Mouse (Mus musculus) CH12.LX (cell line): ENCODE results near the gene Nox4. TPM values are rescaled to one million over a fixed set of nuclear protein-coding genes. Genes with fewer than 3 reads are reported as not detected.

Experiments used
- DNase-seq: peaks from one replicate; pipeline ENCODE4 v3.0.0-alpha.2; 2013; ENCODE audit errors: extremely low read depth
- H3K27ac ChIP-seq: 2 replicates; pipeline ENCODE4 v1.5.1; 2012; ENCODE audit warnings: low read depth, mild to moderate bottlenecking, control low read depth, moderate library complexity; ENCODE audit not compliant: insufficient read depth
- H3K27me3 ChIP-seq: replicated peaks from 2 replicates; pipeline ENCODE3; 2012; ENCODE audit warnings: inconsistent platforms
- H3K36me3 ChIP-seq, 2 experiments: replicated peaks in 1 of 2; 2 replicates each; pipeline versions ENCODE3 to v1.6.1; 2012; ENCODE audit warnings: inconsistent platforms in 1 of 2, low read length in 1 of 2, mild to moderate bottlenecking in 1 of 2, mixed read lengths in 1 of 2, moderate library complexity in 1 of 2; ENCODE audit not compliant: control insufficient read depth in 1 of 2, insufficient read depth in 1 of 2
- H3K4me1 ChIP-seq, 2 experiments: 2 replicates each; pipeline ENCODE4 v1.6.1; 2012; ENCODE audit warnings: inconsistent platforms in 1 of 2, moderate library complexity in 1 of 2; ENCODE audit not compliant: insufficient read depth in 2 of 2, control insufficient read depth in 1 of 2
- H3K4me2 ChIP-seq: 2 replicates; pipeline ENCODE4 v1.6.1; 2012; ENCODE audit warnings: low read depth, mild to moderate bottlenecking, control low read depth; ENCODE audit not compliant: poor library complexity, insufficient read depth, severe bottlenecking
- H3K4me3 ChIP-seq, 3 experiments: fragments of 150-350 bp in 1 of 3; sonication (generic) in 1 of 3; replicated peaks in 1 of 3; 2 replicates each; pipeline versions ENCODE3 to v1.5.1; 2011 to 2012; ENCODE audit warnings: low read depth in 2 of 3, low read length in 2 of 3, mild to moderate bottlenecking in 2 of 3, moderate library complexity in 2 of 3, control low read depth in 1 of 3, improper control_type of control experiment in 1 of 3, inconsistent platforms in 1 of 3, mixed read lengths in 1 of 3; ENCODE audit not compliant: poor library complexity in 1 of 3
- H3K79me2 ChIP-seq: replicated peaks from 2 replicates; pipeline ENCODE4 v1.6.1; 2012; ENCODE audit warnings: mild to moderate bottlenecking, moderate library complexity; ENCODE audit not compliant: control insufficient read depth, poor library complexity, insufficient read depth, severe bottlenecking; ENCODE audit errors: extremely low read depth
- H3K9ac ChIP-seq: 2 replicates; pipeline ENCODE4 v1.6.1; 2012; ENCODE audit warnings: low read depth, mild to moderate bottlenecking, control low read depth, moderate library complexity; ENCODE audit not compliant: insufficient read depth
- H3K9me3 ChIP-seq: replicated peaks from 2 replicates; pipeline ENCODE3; 2012; ENCODE audit warnings: low read length, inconsistent platforms, mixed read lengths
- CHD1 ChIP-seq: IDR thresholded peaks from 2 replicates; pipeline ENCODE4 v1.6.1; 2012; ENCODE audit warnings: low read depth, low read length, improper control_type of control experiment, inconsistent platforms
- E2F4 ChIP-seq: IDR thresholded peaks from 2 replicates; pipeline ENCODE4 v1.6.1; 2011; ENCODE audit warnings: low read depth, low read length, improper control_type of control experiment; ENCODE audit not compliant: insufficient replicate concordance
- EP300 ChIP-seq: IDR thresholded peaks from 2 replicates; pipeline ENCODE4 v1.6.1; 2011; ENCODE audit warnings: low read length, improper control_type of control experiment
- ETS1 ChIP-seq: conservative IDR thresholded peaks from 2 replicates; pipeline ENCODE4 v1.6.1; 2012; ENCODE audit warnings: low read depth, mild to moderate bottlenecking, inconsistent platforms, low read length, improper control_type of control experiment, moderate library complexity
- GABPA ChIP-seq: IDR thresholded peaks from 2 replicates; pipeline ENCODE4 v1.6.1; 2012; ENCODE audit warnings: low read depth, low read length, improper control_type of control experiment, inconsistent platforms; ENCODE audit not compliant: insufficient replicate concordance
- IRF4 ChIP-seq: IDR thresholded peaks from 2 replicates; pipeline ENCODE4 v1.6.1; 2014; ENCODE audit warnings: low read depth, mild to moderate bottlenecking, inconsistent platforms, low read length, improper control_type of control experiment
- JUND ChIP-seq: conservative IDR thresholded peaks from 2 replicates; pipeline ENCODE4 v1.6.1; 2011; ENCODE audit warnings: low read depth, low read length, improper control_type of control experiment
- MAFK ChIP-seq: IDR thresholded peaks from 2 replicates; pipeline ENCODE4 v1.6.1; 2011; ENCODE audit warnings: low read length, improper control_type of control experiment; ENCODE audit not compliant: insufficient replicate concordance
- MAZ ChIP-seq: IDR thresholded peaks from 2 replicates; pipeline ENCODE4 v1.6.1; 2012; ENCODE audit warnings: low read depth, mild to moderate bottlenecking, inconsistent platforms, low read length, improper control_type of control experiment, moderate library complexity
- MEF2A ChIP-seq: IDR thresholded peaks from 2 replicates; pipeline ENCODE4 v1.6.1; 2014; ENCODE audit warnings: low read depth, mild to moderate bottlenecking, inconsistent platforms, low read length, improper control_type of control experiment, borderline replicate concordance
- MXI1 ChIP-seq: IDR thresholded peaks from 2 replicates; pipeline ENCODE4 v1.6.1; 2011; ENCODE audit warnings: mild to moderate bottlenecking, low read depth, low read length, improper control_type of control experiment
- MYC ChIP-seq: IDR thresholded peaks from 2 replicates; pipeline ENCODE4 v1.6.1; 2011; ENCODE audit warnings: low read depth, mild to moderate bottlenecking, improper control_type of control experiment, low read length
- NELFE ChIP-seq: IDR thresholded peaks from 2 replicates; pipeline ENCODE4 v1.6.1; 2011; ENCODE audit warnings: low read depth, low read length, improper control_type of control experiment
- NRF1 ChIP-seq: IDR thresholded peaks from 2 replicates; pipeline ENCODE4 v1.6.1; 2014; ENCODE audit warnings: low read depth, mild to moderate bottlenecking, inconsistent platforms, low read length, improper control_type of control experiment, moderate library complexity
- PAX5 ChIP-seq: IDR thresholded peaks from 2 replicates; pipeline ENCODE4 v1.6.1; 2012; ENCODE audit warnings: low read length, inconsistent platforms, mixed read lengths
- POLR2A ChIP-seq: IDR thresholded peaks from 2 replicates; pipeline ENCODE4 v1.6.1; 2011; ENCODE audit warnings: low read depth, mild to moderate bottlenecking, improper control_type of control experiment, low read length
- POLR2AphosphoS2 ChIP-seq: IDR thresholded peaks from 2 replicates; pipeline ENCODE4 v1.6.1; 2011; ENCODE audit warnings: low read depth, low read length, improper control_type of control experiment
- RAD21 ChIP-seq: IDR thresholded peaks from 2 replicates; pipeline ENCODE4 v1.6.1; 2011; ENCODE audit warnings: low read depth, mild to moderate bottlenecking, low read length, improper control_type of control experiment, moderate library complexity
- SIN3A ChIP-seq: IDR thresholded peaks from 2 replicates; pipeline ENCODE4 v1.6.1; 2012; ENCODE audit warnings: low read length, improper control_type of control experiment, inconsistent platforms
- SMC3 ChIP-seq: IDR thresholded peaks from 2 replicates; pipeline ENCODE4 v1.6.1; 2011; ENCODE audit warnings: low read depth, low read length, improper control_type of control experiment
- TBP ChIP-seq: conservative IDR thresholded peaks from 2 replicates; pipeline ENCODE4 v1.6.1; 2011; ENCODE audit warnings: low read depth, low read length, improper control_type of control experiment
- USF1 ChIP-seq: IDR thresholded peaks from 2 replicates; pipeline ENCODE4 v1.6.1; 2014; ENCODE audit warnings: low read depth, mild to moderate bottlenecking, inconsistent platforms, low read length, improper control_type of control experiment
- USF2 ChIP-seq: conservative IDR thresholded peaks from 2 replicates; pipeline ENCODE4 v1.6.1; 2011; ENCODE audit warnings: low read depth, low read length, improper control_type of control experiment
- ZC3H11A ChIP-seq: IDR thresholded peaks from 2 replicates; pipeline ENCODE4 v1.6.1; 2012; ENCODE audit warnings: low read depth, mild to moderate bottlenecking, inconsistent platforms, low read length, improper control_type of control experiment
- ZMIZ1 ChIP-seq: IDR thresholded peaks from 2 replicates; pipeline ENCODE4 v1.6.1; 2012; ENCODE audit warnings: low read depth, mild to moderate bottlenecking, inconsistent platforms, low read length, improper control_type of control experiment
- dilution Hi-C: fragments of 300-500 bp; cut with MboI; formaldehyde crosslinking; loops from 2 replicates; pipeline ENCODE4 v1.14.3; 2020; ENCODE audit warnings: low sequenced_read_pairs; ENCODE audit not compliant: extremely low pct_unique_long_range_greater_than_20kb, extremely low pct_ligation_motif_present
- in situ Hi-C: fragments of 300-500 bp; cut with MboI; formaldehyde crosslinking; loops from 3 replicates; pipeline ENCODE4 v1.14.3; 2019; ENCODE audit warnings: low sequenced_read_pairs, low pct_ligation_motif_present, low pct_unique_long_range_greater_than_20kb, mixed read lengths
- polyA plus RNA-seq: library from polyadenylated mRNA; unstranded; fragments of >175 nt; gene quantifications from 2 replicates; pipeline ENCODE4 v1.2.1, GENCODE M21; 2012; ENCODE audit warnings: low read depth; ENCODE audit not compliant: insufficient read length
- total RNA-seq, 2 experiments: library from RNA; depleted of rRNA; stranded (reverse); fragments of 300-350 nt in 1 of 2; fragments of >200 nt in 1 of 2; gene quantifications; 2 replicates each; pipeline ENCODE4 v1.2.3; 2012 to 2014

The Nox4 gene
- total and polyA plus RNA-seq, 3 experiments: not detected

DNA sequence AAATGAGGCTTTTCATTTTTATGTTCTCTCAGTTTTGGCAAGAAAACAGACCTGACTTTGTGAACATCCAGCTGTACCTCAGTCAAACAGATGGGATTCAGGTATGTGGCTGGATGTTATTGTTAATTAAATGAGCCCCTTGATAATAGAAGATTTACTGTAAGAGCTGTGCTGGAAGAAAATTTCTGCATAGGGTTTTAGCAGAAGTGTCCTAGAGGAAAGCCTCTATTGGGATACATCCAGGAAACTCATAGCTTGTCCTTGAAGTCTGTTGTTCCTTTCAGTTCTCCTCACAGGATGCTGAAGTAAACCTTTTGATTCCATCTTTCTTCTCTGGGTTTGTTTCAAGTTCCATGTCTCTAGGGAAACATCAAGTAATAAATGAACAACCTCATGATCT lies 128.4 kb downstream of the Nox4 start:
- H3K4me1 ChIP-seq: no peaks in the 10 kb centered on the region
- in situ Hi-C loops: no loop called here
- H3K36me3 ChIP-seq: no peaks in the 10 kb centered on the region
- dilution Hi-C loops: no loop called here
- no peak overlapping the region for H3K4me3 ChIP-seq
- no peak for DNase-seq
- TF ChIP-seq JUND: no peak
- no peak for TF ChIP-seq POLR2AphosphoS2
- no peak for TF ChIP-seq TBP
- no peak for TF ChIP-seq MAFK
- TF ChIP-seq MAZ: no peak
- TF ChIP-seq USF2: no peak
- TF ChIP-seq MXI1: no peak
- TF ChIP-seq ETS1: no peak
- TF ChIP-seq IRF4: no peak
- no peak for TF ChIP-seq ZC3H11A
- TF ChIP-seq SIN3A: no peak
- TF ChIP-seq NELFE: no peak
- no peaks in the 10 kb centered on the region for H3K9me3 ChIP-seq
- no peaks in the 10 kb centered on the region for H3K27me3 ChIP-seq
- no peaks in the 10 kb centered on the region for H3K79me2 ChIP-seq
- H3K27ac ChIP-seq: no peak overlapping the region
- H3K4me2 ChIP-seq: no peak overlapping the region
- H3K9ac ChIP-seq: no peak overlapping the region

DNA sequence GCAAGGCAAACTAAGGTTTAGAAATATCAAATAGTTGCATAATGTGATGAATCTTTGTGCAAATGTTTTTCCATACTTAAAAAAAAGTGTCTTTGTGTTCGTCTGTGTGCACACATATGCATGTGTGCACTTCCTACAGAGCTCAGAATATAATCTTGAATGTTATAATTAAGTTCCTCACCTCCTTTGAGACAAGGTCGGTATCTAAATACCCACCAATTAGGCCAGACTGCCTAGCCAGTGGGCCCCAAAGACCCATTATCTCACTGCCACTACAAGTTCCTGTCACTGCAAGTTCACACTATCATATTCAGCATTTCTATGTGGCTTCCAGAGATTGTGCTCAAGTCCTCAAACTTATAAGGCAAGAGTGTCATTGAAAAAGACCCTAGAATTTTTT lies 129.0 kb downstream of the Nox4 start:
- Histone ChIP-seq H3K27ac (no peak overlapping the region), H3K79me2 (no peaks in the 10 kb centered on the region), H3K36me3 (no peaks in the 10 kb centered on the region), H3K9me3 (no peaks in the 10 kb centered on the region), H3K4me3 (no peak overlapping the region), H3K4me1 (no peaks in the 10 kb centered on the region), H3K9ac (no peak overlapping the region), H3K4me2 (no peak overlapping the region), H3K27me3 (no peaks in the 10 kb centered on the region)
- no peak for DNase-seq
- dilution Hi-C loops: no loop called here
- in situ Hi-C loops: no loop called here
- TF ChIP-seq GABPA (no peak), POLR2AphosphoS2 (no peak), ZMIZ1 (no peak), USF1 (no peak), RAD21 (no peak)

DNA sequence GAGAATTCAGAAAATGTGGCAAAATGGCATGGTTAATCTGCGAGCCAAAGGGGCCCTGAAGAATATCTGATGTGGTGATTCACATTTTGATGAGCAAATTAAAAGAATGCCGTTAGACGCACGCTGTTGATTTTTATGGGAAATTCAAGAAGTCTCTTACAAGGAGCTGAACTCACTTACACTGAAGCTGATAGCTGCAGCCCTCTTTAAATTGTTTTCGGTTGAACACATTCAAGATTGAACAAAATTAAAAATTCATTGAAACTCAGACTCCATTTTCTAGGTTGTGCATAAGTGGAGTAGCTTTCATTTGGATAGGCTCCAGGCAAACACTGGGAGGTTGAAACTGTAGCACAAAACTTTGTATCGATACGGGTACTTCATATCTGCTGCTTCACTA lies 151.1 kb downstream of the Nox4 start:
- in situ Hi-C loops: no loop called here
- Histone ChIP-seq H3K4me1 (no peaks in the 10 kb centered on the region), H3K27me3 (no peaks in the 10 kb centered on the region), H3K27ac (no peak overlapping the region), H3K79me2 (no peaks in the 10 kb centered on the region), H3K4me2 (no peak overlapping the region), H3K9me3 (no peaks in the 10 kb centered on the region), H3K36me3 (no peaks in the 10 kb centered on the region), H3K9ac (no peak overlapping the region), H3K4me3 (no peak overlapping the region)
- dilution Hi-C loops: no loop called here
- TF ChIP-seq POLR2A (no peak), NRF1 (no peak), MXI1 (no peak), CHD1 (no peak), EP300 (no peak), E2F4 (no peak), MAZ (no peak), SMC3 (no peak), USF2 (no peak), MYC (no peak), PAX5 (no peak), POLR2AphosphoS2 (no peak), MEF2A (no peak)
- DNase-seq: no peak
